Mouse (Mus musculus) E14TG2a.4 (cell line): ENCODE results near the gene Zmynd8.

Source experiments
- CTCF ChIP-seq: conservative IDR thresholded peaks from 2 replicates; pipeline ENCODE4 v1.5.1; 2014; ENCODE audit warnings: low read length
- NANOG ChIP-seq: IDR thresholded peaks from 2 replicates; pipeline ENCODE4 v1.6.1; 2014; ENCODE audit warnings: borderline replicate concordance, low read length, mixed read lengths
- POU5F1 ChIP-seq: IDR thresholded peaks from 2 replicates; pipeline ENCODE4 v1.6.1; 2014; ENCODE audit warnings: low read length, borderline replicate concordance

- TF ChIP-seq CTCF (no peak), POU5F1 (no peak), NANOG (no peak)
Measured at GRCm38 (mm10) chr2:165899923-165900322, 1.1 kb upstream of the Zmynd8 start.
